Mouse (Mus musculus) testis, adult 2 months (tissue): Measurements from ENCODE around the gene Pomgnt2.

Experiments used
- CTCF ChIP-seq: fragments of 200-500 bp; IDR thresholded peaks from 2 replicates; pipeline ENCODE4 v1.5.1; 2012; ENCODE audit warnings: low read depth, mild to moderate bottlenecking, inconsistent platforms, low read length, moderate library complexity; ENCODE audit not compliant: control insufficient read depth, insufficient read depth, insufficient replicate concordance
- POLR2A ChIP-seq: fragments of 200-500 bp; IDR thresholded peaks from 2 replicates; pipeline ENCODE4 v1.6.1; 2012; ENCODE audit warnings: low read depth, mild to moderate bottlenecking, inconsistent platforms, low read length, moderate library complexity; ENCODE audit not compliant: control insufficient read depth

DNA sequence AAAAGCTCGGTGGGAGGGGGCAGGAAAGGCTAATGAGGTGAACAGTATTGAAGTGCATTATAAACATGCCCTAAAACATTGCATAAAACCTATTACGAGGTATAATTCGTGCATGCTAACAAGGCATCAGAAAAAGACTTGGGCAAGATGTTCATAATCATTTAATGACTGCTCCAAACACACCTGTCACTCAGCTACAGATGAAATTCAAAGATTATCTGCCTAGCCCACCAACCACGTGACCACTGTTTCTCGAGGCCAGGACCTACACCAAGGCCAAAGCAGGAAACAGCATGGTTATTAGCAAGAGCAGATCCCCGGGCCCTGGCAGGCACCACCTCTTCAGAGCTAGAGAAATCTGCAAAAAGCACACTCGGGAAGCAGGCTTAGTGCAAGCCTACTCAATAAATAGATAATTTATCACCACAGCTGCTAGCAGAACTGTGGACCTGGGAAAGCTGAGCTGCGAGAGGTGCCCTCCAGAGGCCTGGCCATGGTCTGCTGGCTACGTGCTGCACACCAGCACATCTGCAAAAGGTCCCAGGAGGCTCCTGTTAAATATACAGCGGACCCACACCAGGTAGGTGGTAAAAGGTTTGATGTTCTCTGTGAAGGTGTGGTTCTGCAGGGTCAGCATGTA is 15.3 kb downstream of the Pomgnt2 start:
- TF ChIP-seq CTCF = no peak
- TF ChIP-seq POLR2A = no peak
